25 mouse cellular contexts compared by ENCODE assay signal in the genomic region with DNA sequence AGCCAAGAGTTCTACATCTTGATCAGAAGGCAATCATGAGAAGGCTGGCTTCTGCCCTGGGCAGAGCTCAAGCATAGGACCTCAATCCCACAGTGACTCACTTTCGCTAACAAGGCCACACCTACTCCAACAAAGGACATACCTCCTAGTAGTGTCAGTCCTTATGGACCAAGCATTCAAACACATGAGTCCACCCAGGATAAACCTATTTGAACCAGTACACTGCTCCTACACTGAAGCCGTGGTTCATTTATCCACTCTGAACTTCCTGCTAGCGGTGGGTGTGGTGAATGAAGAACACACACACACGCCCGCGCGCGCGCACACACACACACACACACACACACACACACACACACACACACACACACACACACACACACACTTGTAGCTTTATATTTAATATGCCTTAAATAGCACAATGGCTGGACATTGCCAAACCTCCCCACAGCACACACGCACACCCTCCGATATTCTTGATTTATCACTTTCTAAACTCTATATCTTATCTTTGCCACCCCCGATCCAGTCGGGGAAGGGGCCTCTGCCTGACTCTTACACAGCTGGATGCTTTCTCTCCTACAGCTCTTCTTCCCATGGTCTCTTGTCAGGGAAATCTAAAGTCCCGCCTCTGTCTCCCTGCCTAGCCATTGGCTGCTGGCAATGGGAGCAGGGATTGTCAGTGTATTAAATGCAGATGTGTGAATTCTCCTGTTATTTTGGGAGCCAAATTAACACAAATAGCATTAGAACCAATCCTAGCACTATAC. TPM values are rescaled to one million over a fixed set of nuclear protein-coding genes. Genes with fewer than 3 reads are reported as not detected.
DNase-seq lines count a peak whose midpoint lies in the region; ATAC-seq and TF ChIP-seq lines count a peak whose summit lies in the region.
"Had no signal": no experiment of that assay in that cellular context is flagged by ENCODE, and none has a peak within 500 bp of the region (broad histone marks: within the 10 kb centered on the region; RNA-seq: fewer than 3 reads in every experiment).

No protein-coding gene starts in this region.

- WGBS in kidney, embryonic 15.5 days: 71% methylated on average over 14 of the region's 14 CpGs
- WGBS in kidney, embryonic 14.5 days: 70% methylated on average over 14 of the region's 14 CpGs
- 52% methylated on average over 13 of the region's 14 CpGs for WGBS in lung, embryonic 16.5 days
- 62% methylated on average over 14 of the region's 14 CpGs for WGBS in lung, adult 2 months
- WGBS in stomach, postnatal 0 days: 55% methylated on average over 13 of the region's 14 CpGs
- 85% methylated on average over 14 of the region's 14 CpGs for WGBS in forebrain, embryonic 12.5 days

- intact Hi-C loops in gastrocnemius, postnatal 36 days (cut with DNase I): no loop called here

- 0 out of 2 replicates have a peak, but pooled peaks have one; percentile 18 for ATAC-seq in kidney, embryonic 15.5 days (replicated peaks; ENCODE audit: low FRiP score)
- no peak for ATAC-seq in kidney, embryonic 14.5 days (ENCODE audit: low FRiP score, low TSS enrichment)
- ATAC-seq in lung, embryonic 16.5 days (ENCODE audit: low read depth): peak; percentile 49; the same call in 1 of the 2 replicates
- ATAC-seq in stomach, postnatal 0 days (ENCODE audit: low FRiP score, low TSS enrichment): peak; percentile 97
- ATAC-seq in forebrain, embryonic 12.5 days (ENCODE audit: low FRiP score): no peak
- ATAC-seq: CD4-positive, CD25-positive, alpha-beta regulatory T cell, adult 4 months; forebrain, embryonic 13.5 days; forebrain, postnatal 0 days had no signal

- TF ChIP-seq POLR2A in lung, adult 2 months (IDR thresholded peaks at IDR 0.05; ENCODE audit: borderline replicate concordance, extremely low read depth, low read depth, low read length): no peak

- no peaks in the 10 kb centered on the region for H3K9me3 ChIP-seq in kidney, embryonic 15.5 days (replicated peaks)
- no peaks in the 10 kb centered on the region for H3K9me3 ChIP-seq in kidney, embryonic 14.5 days (ENCODE audit: control insufficient read depth, low read length)
- H3K9me3 ChIP-seq in lung, embryonic 16.5 days (ENCODE audit: control insufficient read depth, low read length): no peaks in the 10 kb centered on the region
- H3K9me3 ChIP-seq in stomach, postnatal 0 days (ENCODE audit: control insufficient read depth, low read length): no peaks in the 10 kb centered on the region
- H3K9me3 ChIP-seq in forebrain, embryonic 12.5 days: no peaks in the 10 kb centered on the region
- H3K9me3 ChIP-seq: embryonic facial prominence, embryonic 12.5 days; forebrain, embryonic 13.5 days; heart, embryonic 10.5 days; heart, embryonic 15.5 days; hindbrain, embryonic 10.5 days had no signal

- no peaks in the 10 kb centered on the region for H3K36me3 ChIP-seq in kidney, embryonic 15.5 days
- H3K36me3 ChIP-seq in kidney, embryonic 14.5 days (ENCODE audit: control insufficient read depth, insufficient read depth, low read length): no peaks in the 10 kb centered on the region
- H3K36me3 ChIP-seq in lung, embryonic 16.5 days (ENCODE audit: control insufficient read depth, insufficient read depth, low read length): no peaks in the 10 kb centered on the region
- H3K36me3 ChIP-seq in stomach, postnatal 0 days (ENCODE audit: control insufficient read depth, insufficient read depth, low read length): no peaks in the 10 kb centered on the region
- no peaks in the 10 kb centered on the region for H3K36me3 ChIP-seq in forebrain, embryonic 12.5 days (replicated peaks)
- H3K36me3 ChIP-seq: embryonic facial prominence, embryonic 12.5 days; heart, embryonic 10.5 days; heart, embryonic 15.5 days; hindbrain, embryonic 10.5 days had no signal

- no peaks in the 10 kb centered on the region for H3K4me1 ChIP-seq in kidney, embryonic 15.5 days
- no peaks in the 10 kb centered on the region for H3K4me1 ChIP-seq in kidney, embryonic 14.5 days (ENCODE audit: control insufficient read depth, insufficient read depth, low read length)
- no peaks in the 10 kb centered on the region for H3K4me1 ChIP-seq in lung, embryonic 16.5 days (replicated peaks; ENCODE audit: control insufficient read depth, insufficient read depth, low read length)
- H3K4me1 ChIP-seq in lung, adult 2 months (ENCODE audit: control insufficient read depth, insufficient read depth, low read length): no peaks in the 10 kb centered on the region
- H3K4me1 ChIP-seq in stomach, postnatal 0 days (replicated peaks; ENCODE audit: control insufficient read depth, insufficient read depth): no peaks in the 10 kb centered on the region
- no peaks in the 10 kb centered on the region for H3K4me1 ChIP-seq in forebrain, embryonic 12.5 days
- H3K4me1 ChIP-seq: embryonic facial prominence, embryonic 12.5 days; forebrain, embryonic 13.5 days; heart, embryonic 10.5 days; heart, embryonic 15.5 days; hindbrain, embryonic 10.5 days had no signal

- no peak for DNase-seq in lung, adult 2 months
- DNase-seq in NIH3T3 (ENCODE audit: low read depth): peak; percentile 15
- peak; percentile 49 for DNase-seq in stomach, postnatal 0 days (ENCODE audit: low spot score)
- no peak for DNase-seq in gastrocnemius, postnatal 36 days
- DNase-seq: adrenal gland, adult 8-10 months; adrenal gland, postnatal 36 days; B cell, adult 2 months; cerebellum, adult 2 months; cerebellum, postnatal 14 days; embryo, embryonic 11 days; forebrain, postnatal 0 days; gastrocnemius, postnatal 25 days; heart, adult 18-20 months; heart, postnatal 14 days had no signal

- no peak overlapping the region for H3K9ac ChIP-seq in kidney, embryonic 15.5 days
- no peak overlapping the region for H3K9ac ChIP-seq in kidney, embryonic 14.5 days (ENCODE audit: low read depth, low read length)
- H3K9ac ChIP-seq in lung, embryonic 16.5 days (ENCODE audit: low read length): no peak overlapping the region
- no peak overlapping the region for H3K9ac ChIP-seq in stomach, postnatal 0 days (ENCODE audit: low read length)
- no peak overlapping the region for H3K9ac ChIP-seq in forebrain, embryonic 12.5 days
- H3K9ac ChIP-seq: embryonic facial prominence, embryonic 12.5 days; forebrain, embryonic 13.5 days; forebrain, postnatal 0 days; heart, embryonic 15.5 days; hindbrain, embryonic 14.5 days had no signal

- TF ChIP-seq CTCF in lung, adult 2 months (IDR thresholded peaks at IDR 0.05; ENCODE audit: insufficient read depth, low read length): no peak
- no peak for TF ChIP-seq CTCF in stomach, postnatal 0 days (IDR thresholded peaks at IDR 0.05; ENCODE audit: low read depth)

- no peak overlapping the region for H3K27ac ChIP-seq in kidney, embryonic 15.5 days
- no peak overlapping the region for H3K27ac ChIP-seq in kidney, embryonic 14.5 days (ENCODE audit: low read depth, low read length)
- no peak overlapping the region for H3K27ac ChIP-seq in lung, embryonic 16.5 days (ENCODE audit: low read length)
- H3K27ac ChIP-seq in stomach, postnatal 0 days (replicated peaks): no peak overlapping the region
- H3K27ac ChIP-seq in forebrain, embryonic 12.5 days: no peak overlapping the region
- H3K27ac ChIP-seq: embryonic facial prominence, embryonic 12.5 days; forebrain, embryonic 13.5 days; heart, embryonic 10.5 days; heart, embryonic 15.5 days; hindbrain, embryonic 10.5 days; hindbrain, embryonic 14.5 days had no signal

- H3K4me3 ChIP-seq in kidney, embryonic 15.5 days (replicated peaks): no peak overlapping the region
- no peak overlapping the region for H3K4me3 ChIP-seq in kidney, embryonic 14.5 days (ENCODE audit: low read length)
- no peak overlapping the region for H3K4me3 ChIP-seq in lung, embryonic 16.5 days (ENCODE audit: low read length)
- no peak overlapping the region for H3K4me3 ChIP-seq in lung, adult 2 months (replicated peaks; ENCODE audit: extremely low read depth, low read depth, low read length)
- H3K4me3 ChIP-seq in stomach, postnatal 0 days (ENCODE audit: low read depth, low read length): no peak overlapping the region
- H3K4me3 ChIP-seq in forebrain, embryonic 12.5 days (replicated peaks): no peak overlapping the region
- H3K4me3 ChIP-seq: embryonic facial prominence, embryonic 12.5 days; forebrain, embryonic 13.5 days; heart, embryonic 10.5 days; heart, embryonic 15.5 days; hindbrain, embryonic 10.5 days had no signal

- TF ChIP-seq EP300 in stomach, postnatal 0 days (optimal IDR thresholded peaks at IDR 0.05): no peak

- H3K4me2 ChIP-seq in kidney, embryonic 15.5 days: no peak overlapping the region
- H3K4me2 ChIP-seq in kidney, embryonic 14.5 days (replicated peaks; ENCODE audit: low read depth, low read length): no peak overlapping the region
- H3K4me2 ChIP-seq in lung, embryonic 16.5 days (ENCODE audit: low read depth, low read length): no peak overlapping the region
- H3K4me2 ChIP-seq in stomach, postnatal 0 days (replicated peaks; ENCODE audit: low read depth): no peak overlapping the region
- no peak overlapping the region for H3K4me2 ChIP-seq in forebrain, embryonic 12.5 days
- H3K4me2 ChIP-seq: embryonic facial prominence, embryonic 12.5 days; forebrain, embryonic 13.5 days; heart, embryonic 15.5 days; hindbrain, embryonic 14.5 days had no signal

- no peaks in the 10 kb centered on the region for H3K27me3 ChIP-seq in kidney, embryonic 15.5 days
- no peaks in the 10 kb centered on the region for H3K27me3 ChIP-seq in kidney, embryonic 14.5 days (ENCODE audit: control insufficient read depth, insufficient read depth, low read length)
- no peaks in the 10 kb centered on the region; the same call in 1 of the 2 replicates for H3K27me3 ChIP-seq in lung, embryonic 16.5 days (ENCODE audit: control insufficient read depth, insufficient read depth, low read depth, low read length)
- H3K27me3 ChIP-seq in stomach, postnatal 0 days (ENCODE audit: control insufficient read depth, insufficient read depth, low read length): no peaks in the 10 kb centered on the region
- H3K27me3 ChIP-seq in forebrain, embryonic 12.5 days: no peaks in the 10 kb centered on the region
- H3K27me3 ChIP-seq: forebrain, embryonic 13.5 days; heart, embryonic 15.5 days had no signal

RNA-seq across cellular contexts. Expression of a gene that starts 55.2 kb away (rescaled TPM):
- 49.7 and 58.9 TPM in 2 replicates for polyA plus RNA-seq in kidney, embryonic 15.5 days (2015; fragmentation: Nextera tagmentation; extraction: Ambion mirVana)
- 32.1 and 43.4 TPM in 2 replicates for polyA plus RNA-seq in kidney, embryonic 14.5 days (2014; fragmentation: Nextera tagmentation; extraction: Ambion mirVana)
- 45.9 and 49.2 TPM in 2 replicates for polyA plus RNA-seq in lung, embryonic 16.5 days (2015; fragmentation: Nextera tagmentation; extraction: Ambion mirVana)
- polyA plus RNA-seq in lung, adult 2 months (2012; rRNA removed): 58.4 and 68.0 TPM in 2 replicates
- 15.2 and 15.6 TPM in 2 replicates for polyA plus RNA-seq in stomach, postnatal 0 days (2015; fragmentation: Nextera tagmentation; extraction: Ambion mirVana)
- total RNA-seq in gastrocnemius, postnatal 36 days (2021): 10 to 100 TPM in 1 of 2 experiments, 1 to 10 TPM in 1; 9.6 to 15.6 TPM
- polyA plus RNA-seq in forebrain, embryonic 12.5 days (2016; fragmentation: Nextera tagmentation; extraction: Ambion mirVana): 61.4 and 61.6 TPM in 2 replicates

Comparison
In these comparisons a context has a peak if more than half of its experiments do, and no peak if none do; other contexts are left out.
1. ATAC-seq: peak in kidney, embryonic 15.5 days (single experiment), lung, embryonic 16.5 days (single experiment) and stomach, postnatal 0 days (single experiment); none in kidney, embryonic 14.5 days (single experiment) and forebrain, embryonic 12.5 days (single experiment).
2. DNase-seq: peak in NIH3T3 (single experiment) and stomach, postnatal 0 days (single experiment); none in lung, adult 2 months (single experiment) and gastrocnemius, postnatal 36 days (0 of 2).